Mouse (Mus musculus): ENCODE measurements around the gene Gm48552. TPM values are rescaled to one million over a fixed set of nuclear protein-coding genes. Genes with fewer than 3 reads are reported as not detected.

Gene Gm48552
- polyA plus RNA-seq, 1 experiment from 2014 or later: 1.2 TPM

DNA sequence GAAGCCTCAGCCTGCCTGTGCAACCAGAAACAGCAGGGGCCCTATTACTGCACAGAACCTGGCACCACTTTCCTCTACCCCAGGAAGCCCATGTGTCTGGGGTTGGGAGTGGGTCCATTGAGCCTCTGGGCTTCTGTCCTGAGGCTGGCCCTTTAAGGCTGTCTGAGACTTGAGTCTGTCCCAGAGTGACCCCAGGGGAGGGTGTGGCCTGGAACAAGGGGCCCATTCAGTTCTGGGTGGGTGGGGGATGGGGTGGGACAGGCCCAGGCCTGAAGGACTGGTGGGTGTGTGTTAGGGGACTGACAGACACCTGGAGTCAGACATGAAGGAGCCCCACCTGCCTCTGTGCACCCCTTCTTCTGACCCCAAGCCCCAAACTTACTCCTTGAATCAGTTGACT is 25.9 kb downstream of the Gm48552 start:
- H3K36me3 ChIP-seq: peaks cover 18% of the 10 kb centered on the region
- H3K4me2 ChIP-seq: no peak overlapping the region; the same call in 1 of the 2 replicates
- no peaks in the 10 kb centered on the region for H3K9me3 ChIP-seq (replicated peaks)
- H3K4me3 ChIP-seq: no peak overlapping the region
- no peak for ATAC-seq (ENCODE audit: insufficient number of reproducible peaks, low FRiP score)
- peak overlapping the region; percentile 92 for H3K27ac ChIP-seq (ENCODE audit: poor library complexity, severe bottlenecking)
- no peaks in the 10 kb centered on the region for H3K27me3 ChIP-seq (replicated peaks)
- H3K4me1 ChIP-seq (replicated peaks): peaks cover 98% of the 10 kb centered on the region
- peak overlapping the region; percentile 54; the same call in 1 of the 2 replicates for H3K9ac ChIP-seq

DNA sequence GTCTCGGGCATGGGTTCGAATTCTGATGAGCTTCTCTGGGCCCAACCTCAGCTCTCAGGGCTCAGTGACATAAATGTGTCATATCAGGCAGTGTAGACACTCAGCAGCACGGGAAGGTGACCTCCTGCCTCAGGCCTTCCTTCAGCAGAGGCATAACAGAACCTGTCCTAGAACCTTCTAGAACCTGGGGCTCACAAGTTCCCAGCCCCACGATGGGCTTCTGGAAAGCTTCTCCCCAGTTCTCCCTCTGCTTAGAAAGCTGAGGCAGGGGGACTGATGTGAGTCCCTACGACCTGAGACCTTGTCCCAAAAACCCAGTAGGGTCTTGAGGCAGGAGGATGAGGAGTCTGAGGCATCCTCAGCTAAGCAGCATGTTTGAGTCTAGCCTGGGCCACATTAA is 26.3 kb downstream of the Gm48552 start:
- WGBS: 76% methylated on average over 5 of the region's 5 CpGs

DNA sequence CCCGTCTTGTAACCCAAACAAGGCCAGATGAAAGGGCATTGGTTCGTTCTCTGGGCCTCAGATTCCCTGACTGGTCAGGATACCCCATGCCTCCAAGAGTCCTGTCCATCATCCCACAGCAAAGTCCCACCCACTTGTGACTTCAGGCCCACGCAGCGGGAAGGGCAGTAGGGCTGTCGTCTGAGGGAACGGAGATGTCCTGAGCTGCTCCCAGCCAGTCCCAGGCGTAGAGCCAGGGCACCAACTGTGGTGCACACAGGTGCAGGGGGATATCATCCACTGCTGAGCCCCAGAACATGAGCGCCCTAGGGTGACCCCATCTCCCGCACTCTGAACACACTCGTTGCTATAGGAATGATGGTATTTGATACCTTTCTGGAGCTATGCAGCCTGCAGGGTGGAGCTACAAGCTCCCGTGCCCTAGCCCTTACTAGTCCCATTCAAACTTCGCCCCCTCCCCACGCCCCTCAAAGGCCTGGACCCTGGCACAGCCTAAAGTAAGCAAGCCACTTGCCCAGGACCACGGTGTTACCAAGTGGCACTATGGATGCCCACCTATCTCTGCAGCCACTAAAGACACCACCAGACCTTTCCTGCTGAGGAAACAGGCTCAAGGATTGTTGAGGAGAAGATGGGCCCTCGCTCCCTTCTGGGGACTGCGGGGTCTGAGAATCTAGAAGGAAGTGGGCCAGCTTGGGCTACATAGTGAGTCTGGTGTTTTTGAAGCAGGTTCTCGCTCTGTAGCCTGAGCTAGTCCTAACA is 26.9 kb downstream of the Gm48552 start:
- WGBS: 66% methylated on average over 17 of the region's 17 CpGs
- Histone ChIP-seq H3K36me3 (peaks cover 28% of the 10 kb centered on the region), H3K27me3 (replicated peaks) (no peaks in the 10 kb centered on the region), H3K4me3 (no peak overlapping the region), H3K27ac (ENCODE audit: poor library complexity, severe bottlenecking) (no peak overlapping the region), H3K9ac (0 out of 2 replicates have a peak overlapping the region, but pooled peaks have one; percentile 37), H3K4me1 (replicated peaks) (peaks cover 87% of the 10 kb centered on the region), H3K9me3 (replicated peaks) (no peaks in the 10 kb centered on the region), H3K4me2 (no peak overlapping the region)
- no peak for ATAC-seq (ENCODE audit: insufficient number of reproducible peaks, low FRiP score)

More for the DNA sequence above, 26.3 kb downstream of the Gm48552 start:
- peaks cover 93% of the 10 kb centered on the region for H3K4me1 ChIP-seq (replicated peaks)
- no peaks in the 10 kb centered on the region for H3K9me3 ChIP-seq (replicated peaks)
- H3K9ac ChIP-seq: 0 out of 2 replicates have a peak overlapping the region, but pooled peaks have one; percentile 54
- no peak overlapping the region for H3K4me2 ChIP-seq
- H3K27ac ChIP-seq (ENCODE audit: poor library complexity, severe bottlenecking): no peak overlapping the region; the same call in 1 of the 2 replicates
- H3K4me3 ChIP-seq: no peak overlapping the region
- H3K36me3 ChIP-seq: peaks cover 23% of the 10 kb centered on the region
- ATAC-seq (ENCODE audit: insufficient number of reproducible peaks, low FRiP score): no peak
- H3K27me3 ChIP-seq (replicated peaks): no peaks in the 10 kb centered on the region

DNA sequence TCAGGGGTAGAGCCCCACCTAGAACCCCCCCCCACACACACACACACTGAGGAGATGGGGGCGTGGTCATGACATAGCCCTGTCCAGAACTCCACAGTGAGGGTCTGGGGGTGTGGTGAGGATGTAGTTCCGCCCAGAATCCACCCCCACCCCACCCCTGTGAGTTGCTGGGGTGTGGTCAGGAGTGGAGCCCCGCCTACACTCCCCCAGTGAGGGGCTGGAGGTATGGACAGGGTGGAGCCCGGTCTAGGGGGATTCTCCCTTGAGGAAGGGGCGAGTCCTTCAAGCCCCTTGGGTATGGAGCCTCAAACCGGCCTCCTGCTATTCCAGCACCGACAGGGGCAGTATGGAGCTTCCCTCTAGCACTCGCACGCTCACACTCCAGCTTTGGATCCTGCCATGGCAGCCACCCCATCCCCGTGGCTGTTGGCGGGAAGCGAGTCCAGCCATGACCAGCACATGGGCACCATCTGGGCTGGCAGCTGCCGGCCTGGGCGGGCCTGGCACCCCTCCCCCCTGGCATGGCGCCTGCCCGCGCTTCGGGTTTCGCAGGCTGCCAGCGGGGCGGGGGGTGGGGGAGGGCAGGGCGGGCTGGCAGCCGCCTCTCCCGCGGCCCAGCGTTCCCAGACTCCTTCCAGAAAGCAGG is 27.9 kb downstream of the Gm48552 start:
- Histone ChIP-seq H3K4me1 (replicated peaks) (peaks cover 79% of the 10 kb centered on the region), H3K36me3 (peaks cover 29% of the 10 kb centered on the region), H3K27ac (ENCODE audit: poor library complexity, severe bottlenecking) (peak overlapping the region; percentile 41; the same call in 1 of the 2 replicates), H3K4me3 (peak overlapping the region; percentile 41), H3K4me2 (peak overlapping the region; percentile 79), H3K27me3 (replicated peaks) (no peaks in the 10 kb centered on the region), H3K9me3 (replicated peaks) (no peaks in the 10 kb centered on the region), H3K9ac (peak overlapping the region; percentile 60)
- 1% methylated on average over 21 of the region's 26 CpGs for WGBS
- peak; percentile 51 for ATAC-seq (ENCODE audit: insufficient number of reproducible peaks, low FRiP score)

DNA sequence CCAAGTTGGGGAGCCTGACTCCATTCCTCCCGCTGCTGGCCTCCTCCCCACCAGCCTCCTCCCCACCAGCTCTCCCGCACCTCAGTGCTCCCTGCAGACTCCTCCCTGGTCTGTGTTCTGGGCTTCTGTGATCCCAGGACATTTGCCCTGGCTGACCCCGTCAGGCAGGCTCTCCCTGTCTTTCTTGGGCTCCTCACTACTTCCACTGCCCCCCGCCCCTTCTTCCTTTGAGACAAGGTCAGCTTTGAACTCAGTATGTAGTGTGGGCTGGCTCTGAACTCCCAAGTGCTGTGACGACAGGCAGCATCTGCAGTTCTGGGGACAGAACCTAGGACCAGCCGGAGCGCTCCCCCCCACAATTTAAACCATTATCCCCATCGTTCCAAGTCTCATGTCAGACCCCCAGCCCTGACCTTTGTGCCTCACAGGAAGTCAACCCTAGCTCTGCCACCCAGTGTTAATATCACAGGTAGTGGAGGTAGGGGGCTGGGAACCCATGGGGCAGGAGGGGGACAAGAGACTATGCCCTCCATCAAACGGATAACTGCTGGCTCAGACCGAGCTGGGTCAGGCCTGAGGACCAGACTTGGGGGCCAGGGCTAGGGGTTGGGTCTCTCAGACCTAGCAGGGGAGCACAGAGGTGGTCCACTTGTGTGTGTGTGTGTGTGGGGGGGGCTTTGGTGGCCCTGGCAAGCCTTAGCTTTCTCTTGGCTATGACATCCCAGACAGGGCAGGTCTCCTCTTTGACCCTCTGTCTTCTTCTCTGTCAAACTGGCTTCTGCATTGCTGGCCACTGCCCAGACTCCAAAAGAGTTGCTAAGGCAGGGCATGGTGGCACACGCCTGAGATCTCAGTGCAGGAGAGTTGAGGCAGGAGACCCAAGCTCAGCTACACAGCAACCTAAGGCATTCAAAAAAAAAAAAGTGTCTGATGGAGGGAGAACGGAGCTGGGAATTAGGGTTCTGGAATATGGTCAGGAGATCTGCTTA is 28.7 kb downstream of the Gm48552 start:
- Histone ChIP-seq H3K27ac (ENCODE audit: poor library complexity, severe bottlenecking) (peak overlapping the region; percentile 41; the same call in 1 of the 2 replicates), H3K4me1 (replicated peaks) (peaks cover 78% of the 10 kb centered on the region), H3K36me3 (peaks cover 29% of the 10 kb centered on the region), H3K9ac (peak overlapping the region; percentile 60), H3K4me2 (peak overlapping the region; percentile 79), H3K9me3 (replicated peaks) (no peaks in the 10 kb centered on the region), H3K27me3 (replicated peaks) (no peaks in the 10 kb centered on the region), H3K4me3 (peak overlapping the region; percentile 41)
- ATAC-seq (ENCODE audit: insufficient number of reproducible peaks, low FRiP score): no peak
- WGBS: 47% methylated on average over 12 of the region's 12 CpGs

DNA sequence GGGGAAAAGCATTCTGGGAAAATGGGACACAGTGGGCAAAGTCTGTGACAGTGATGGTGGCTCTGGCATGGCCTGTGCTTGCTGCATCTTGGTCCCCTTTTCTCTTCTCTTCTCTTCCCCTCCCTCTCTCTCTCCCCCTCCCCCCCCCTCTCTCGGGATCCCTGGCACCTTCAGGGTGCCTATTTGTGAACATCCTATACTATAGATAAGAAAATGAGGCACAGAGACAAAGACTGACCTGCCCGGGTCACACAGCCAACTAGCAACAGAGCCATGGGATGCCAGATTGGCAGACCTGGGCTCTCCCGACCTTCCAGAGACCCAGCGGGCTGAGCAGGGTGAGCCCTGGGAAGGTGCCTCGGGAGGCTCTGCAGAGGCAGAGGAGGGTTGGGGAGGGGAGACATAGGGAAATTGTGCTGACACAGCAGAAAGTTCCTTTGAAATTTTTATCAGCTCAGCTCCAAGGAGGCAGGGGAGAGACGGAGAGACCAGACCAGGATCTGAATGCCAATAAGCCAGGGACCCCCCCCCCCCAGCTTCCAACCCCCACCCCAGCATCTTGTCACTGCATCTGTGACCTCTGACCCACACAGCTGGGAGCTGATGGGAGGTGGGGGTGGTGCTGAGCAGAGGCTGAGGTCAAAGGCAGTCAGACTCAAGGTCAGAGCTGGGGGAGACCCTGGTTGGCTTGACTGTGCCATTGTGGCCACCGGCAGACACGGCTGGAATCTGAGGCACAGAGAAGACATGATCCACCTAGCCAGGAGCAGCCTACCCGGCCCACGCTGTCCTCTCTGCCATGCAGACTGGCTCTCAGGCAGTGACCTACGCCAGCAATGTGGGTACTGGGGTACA is 29.6 kb downstream of the Gm48552 start:
- H3K4me3 ChIP-seq: no peak overlapping the region
- 0 out of 2 replicates have a peak overlapping the region, but pooled peaks have one; percentile 13 for H3K9ac ChIP-seq
- H3K27me3 ChIP-seq (replicated peaks): no peaks in the 10 kb centered on the region
- no peak overlapping the region for H3K27ac ChIP-seq (ENCODE audit: poor library complexity, severe bottlenecking)
- H3K4me1 ChIP-seq (replicated peaks): peaks cover 69% of the 10 kb centered on the region
- no peak for ATAC-seq (ENCODE audit: insufficient number of reproducible peaks, low FRiP score)
- H3K4me2 ChIP-seq: no peak overlapping the region
- WGBS: 44% methylated on average over 11 of the region's 11 CpGs
- peaks cover 29% of the 10 kb centered on the region for H3K36me3 ChIP-seq
- H3K9me3 ChIP-seq (replicated peaks): no peaks in the 10 kb centered on the region

DNA sequence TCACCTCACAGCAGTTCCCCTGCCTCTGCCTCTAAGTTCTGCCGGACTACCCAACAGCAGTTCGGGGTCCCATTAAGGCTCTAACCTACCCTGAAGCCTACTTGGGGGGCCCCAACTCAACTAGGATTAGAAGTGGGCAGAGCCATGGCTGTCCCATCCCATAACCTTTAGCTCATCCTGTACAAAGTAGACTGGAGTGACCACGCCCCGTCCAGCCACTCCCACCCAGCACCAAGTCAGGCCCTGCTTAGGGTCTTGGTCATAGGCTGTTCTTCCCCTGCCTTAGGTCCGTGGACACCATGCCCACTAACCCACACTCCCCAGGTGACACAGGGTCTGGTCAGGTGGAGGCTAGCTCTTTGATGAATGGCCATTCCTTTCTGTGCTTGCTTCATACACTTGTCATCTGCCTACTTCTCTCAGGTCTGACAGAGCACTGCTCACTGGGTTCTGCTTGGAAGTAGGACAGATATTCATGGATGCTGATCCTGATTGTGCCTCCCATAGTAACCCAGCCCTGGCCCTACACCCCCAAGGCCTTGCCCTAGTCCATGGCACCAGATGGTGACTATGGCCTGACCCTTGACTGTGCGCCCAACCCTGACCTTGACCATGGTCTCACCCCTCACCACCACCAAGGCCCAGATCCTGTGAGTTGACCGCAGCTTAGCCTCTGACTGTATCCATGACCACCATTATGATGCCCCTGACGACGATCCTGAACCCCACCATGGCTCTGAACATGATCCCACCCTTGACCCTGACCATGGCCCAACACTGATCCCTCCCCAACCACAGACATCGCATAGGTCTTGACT is 30.5 kb downstream of the Gm48552 start:
- no peak overlapping the region for H3K9ac ChIP-seq
- peaks cover 67% of the 10 kb centered on the region for H3K4me1 ChIP-seq (replicated peaks)
- H3K27me3 ChIP-seq (replicated peaks): no peaks in the 10 kb centered on the region
- no peak overlapping the region for H3K4me2 ChIP-seq
- peaks cover 29% of the 10 kb centered on the region for H3K36me3 ChIP-seq
- H3K4me3 ChIP-seq: no peak overlapping the region
- WGBS: 87% methylated on average over 10 of the region's 10 CpGs
- no peaks in the 10 kb centered on the region for H3K9me3 ChIP-seq (replicated peaks)
- H3K27ac ChIP-seq (ENCODE audit: poor library complexity, severe bottlenecking): no peak overlapping the region
- ATAC-seq (ENCODE audit: insufficient number of reproducible peaks, low FRiP score): no peak

DNA sequence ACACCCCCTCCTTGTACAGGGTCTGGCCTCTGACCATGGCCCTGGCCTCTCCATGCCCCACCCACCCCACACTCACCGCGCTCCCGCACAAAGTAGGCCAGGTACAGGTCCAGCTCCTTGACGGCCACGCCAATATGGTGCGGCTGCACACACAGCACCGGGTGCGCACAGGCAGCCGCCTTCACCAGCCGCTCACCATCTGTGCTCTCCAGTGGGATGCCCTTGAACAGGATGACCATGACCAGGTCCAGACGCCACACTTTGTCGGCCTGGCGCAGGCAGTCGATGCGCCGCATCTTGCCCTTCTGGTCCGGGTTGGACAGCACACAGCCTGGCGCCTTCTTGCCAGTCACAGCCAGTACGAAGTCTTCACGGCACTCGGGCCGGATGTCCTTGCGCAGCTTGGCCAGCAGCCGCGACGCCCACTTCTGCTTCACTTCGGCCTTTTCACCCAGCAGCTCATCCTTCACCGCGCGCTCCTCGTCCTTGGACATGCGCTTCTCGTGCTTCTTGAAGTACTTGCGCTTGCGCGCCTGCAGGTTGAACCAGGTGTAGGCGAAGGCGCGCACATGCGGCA is 31.5 kb downstream of the Gm48552 start:
- no peak overlapping the region for H3K4me3 ChIP-seq
- ATAC-seq (ENCODE audit: insufficient number of reproducible peaks, low FRiP score): no peak

DNA sequence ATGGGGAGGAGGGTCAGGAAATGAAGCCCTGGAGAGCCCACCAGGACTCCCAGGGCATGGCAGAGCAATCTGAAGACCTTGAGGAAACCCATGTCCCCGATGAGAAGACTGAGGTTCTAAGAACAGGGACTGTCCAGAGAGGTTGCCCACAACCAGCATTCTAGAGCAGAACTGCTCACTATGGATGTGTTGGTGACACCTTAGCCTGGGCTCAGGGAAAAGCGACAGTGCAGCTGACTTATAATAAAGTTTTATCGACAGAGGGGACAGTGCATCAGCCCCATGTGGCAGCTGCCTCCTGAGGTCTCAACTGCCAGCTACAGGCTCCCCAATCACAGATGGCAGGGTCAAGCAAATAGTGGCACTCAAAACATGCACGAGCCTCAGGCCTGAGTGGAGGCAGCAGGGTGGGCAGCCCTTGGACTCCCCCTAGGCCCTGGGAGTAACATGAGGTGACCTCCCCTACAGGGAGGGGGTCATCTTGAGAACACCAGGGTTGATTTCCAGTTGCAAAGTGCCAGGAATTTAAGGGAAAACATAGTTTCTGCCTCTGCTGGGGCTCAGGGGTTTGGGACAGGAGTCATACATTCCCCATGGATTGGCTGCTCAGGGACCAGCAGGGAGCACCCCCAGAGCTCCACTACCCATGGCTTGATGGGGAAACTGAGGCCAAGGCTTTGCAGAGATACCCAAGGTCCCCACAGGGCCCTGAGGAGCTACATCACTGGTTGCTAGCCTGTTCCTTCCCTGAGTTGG is 32.4 kb downstream of the Gm48552 start:
- no peak overlapping the region; the same call in 1 of the 2 replicates for H3K9ac ChIP-seq
- H3K9me3 ChIP-seq (replicated peaks): no peaks in the 10 kb centered on the region
- no peak overlapping the region for H3K4me2 ChIP-seq
- peaks cover 27% of the 10 kb centered on the region for H3K36me3 ChIP-seq
- peaks cover 67% of the 10 kb centered on the region for H3K4me1 ChIP-seq (replicated peaks)
- no peak overlapping the region for H3K4me3 ChIP-seq
- ATAC-seq (ENCODE audit: insufficient number of reproducible peaks, low FRiP score): no peak
- WGBS: 71% methylated on average over 4 of the region's 4 CpGs
- no peak overlapping the region for H3K27ac ChIP-seq (ENCODE audit: poor library complexity, severe bottlenecking)
- H3K27me3 ChIP-seq (replicated peaks): no peaks in the 10 kb centered on the region

More for the DNA sequence above, 31.5 kb downstream of the Gm48552 start:
- WGBS: 80% methylated on average over 40 of the region's 40 CpGs
- Histone ChIP-seq H3K27ac (ENCODE audit: poor library complexity, severe bottlenecking) (no peak overlapping the region), H3K4me2 (no peak overlapping the region), H3K4me1 (replicated peaks) (peaks cover 67% of the 10 kb centered on the region), H3K9ac (no peak overlapping the region), H3K36me3 (peaks cover 29% of the 10 kb centered on the region), H3K27me3 (replicated peaks) (no peaks in the 10 kb centered on the region), H3K9me3 (replicated peaks) (no peaks in the 10 kb centered on the region)

Data from heart, embryonic 12.5 days (tissue).